Mouse (Mus musculus) myocyte (in vitro differentiated cells): Measurements from ENCODE around the gene Emc3. TPM values are rescaled to one million over a fixed set of nuclear protein-coding genes. Genes with fewer than 3 reads are reported as not detected.

ENCODE experiments used
- H3K27me3 ChIP-seq: one replicate; pipeline ENCODE4 v1.6.1; 2011; ENCODE audit not compliant: control insufficient read depth, insufficient read depth, insufficient read length
- H3K36me3 ChIP-seq: one replicate; pipeline ENCODE4 v1.6.1; 2011; ENCODE audit not compliant: control insufficient read depth, insufficient read depth
- H3K4me2 ChIP-seq: one replicate; pipeline ENCODE4 v1.6.1; 2011; ENCODE audit warnings: low read depth, control low read depth
- H3K4me3 ChIP-seq: one replicate; pipeline ENCODE4 v1.5.1; 2011; ENCODE audit warnings: mild to moderate bottlenecking, control low read depth, moderate library complexity
- H3K79me2 ChIP-seq: one replicate; pipeline ENCODE4 v1.6.1; 2011; ENCODE audit not compliant: control insufficient read depth, insufficient read depth
- H3ac ChIP-seq: one replicate; pipeline ENCODE4 v1.6.1; 2011; ENCODE audit not compliant: control insufficient read depth, insufficient read length
- CEBPB ChIP-seq: IDR thresholded peaks from 2 replicates; pipeline ENCODE4 v1.6.1; 2011; ENCODE audit warnings: mild to moderate bottlenecking, moderate library complexity; ENCODE audit not compliant: poor library complexity, insufficient read depth, severe bottlenecking
- E2F4 ChIP-seq: IDR thresholded peaks from one replicate; pipeline ENCODE4 v1.6.1; 2011; ENCODE audit warnings: mild to moderate bottlenecking, control low read depth, moderate library complexity; ENCODE audit not compliant: insufficient read depth
- MAX ChIP-seq: IDR thresholded peaks from one replicate; pipeline ENCODE4 v1.6.1; 2011; ENCODE audit warnings: low read depth, mild to moderate bottlenecking, control low read depth
- MYOD1 ChIP-seq, 3 experiments: IDR thresholded peaks; one replicate each; pipeline ENCODE4 v1.6.1; 2011; ENCODE audit warnings: control low read depth in 2 of 3, low read depth in 2 of 3, mild to moderate bottlenecking in 2 of 3, moderate library complexity in 1 of 3; ENCODE audit not compliant: insufficient read length in 2 of 3, control insufficient read depth in 1 of 3
- MYOG ChIP-seq, 3 experiments: IDR thresholded peaks; one replicate each; pipeline ENCODE4 v1.6.1; 2011; ENCODE audit warnings: control low read depth in 2 of 3, low read depth in 2 of 3, mild to moderate bottlenecking in 2 of 3; ENCODE audit not compliant: insufficient read length in 2 of 3, control insufficient read depth in 1 of 3, insufficient read depth in 1 of 3
- POLR2A ChIP-seq: IDR thresholded peaks from one replicate; pipeline ENCODE4 v1.6.1; 2011; ENCODE audit warnings: low read depth, mild to moderate bottlenecking, control low read depth, moderate library complexity; ENCODE audit not compliant: insufficient read length
- POLR2AphosphoS2 ChIP-seq: IDR thresholded peaks from one replicate; pipeline ENCODE4 v1.6.1; 2011; ENCODE audit warnings: low read depth, control low read depth; ENCODE audit not compliant: insufficient read length
- REST ChIP-seq: IDR thresholded peaks from one replicate; pipeline ENCODE4 v1.6.1; 2011; ENCODE audit warnings: mild to moderate bottlenecking, control low read depth, moderate library complexity; ENCODE audit not compliant: insufficient read depth, insufficient read length
- SRF ChIP-seq: IDR thresholded peaks from one replicate; pipeline ENCODE4 v1.6.1; 2011; ENCODE audit warnings: low read depth; ENCODE audit not compliant: control insufficient read depth, insufficient read length
- TCF12 ChIP-seq: IDR thresholded peaks from one replicate; pipeline ENCODE4 v1.6.1; 2011; ENCODE audit warnings: mild to moderate bottlenecking, control low read depth; ENCODE audit not compliant: poor library complexity, insufficient read depth, severe bottlenecking
- TCF3 ChIP-seq: IDR thresholded peaks from one replicate; pipeline ENCODE4 v1.6.1; 2011; ENCODE audit warnings: low read depth, control low read depth; ENCODE audit not compliant: insufficient read length
- USF1 ChIP-seq: IDR thresholded peaks from one replicate; pipeline ENCODE4 v1.6.1; 2011; ENCODE audit warnings: low read depth, mild to moderate bottlenecking, control low read depth, moderate library complexity
- polyA plus RNA-seq: library from polyadenylated mRNA; unstranded; fragments of >200 nt; fragmentation: generic; extraction: Trizol; gene quantifications from one replicate; pipeline ENCODE4 v1.2.1, GENCODE M21; 2012; ENCODE audit warnings: missing spikeins

Emc3 gene
- polyA plus RNA-seq, 1 experiment, result 86.5 TPM

DNA sequence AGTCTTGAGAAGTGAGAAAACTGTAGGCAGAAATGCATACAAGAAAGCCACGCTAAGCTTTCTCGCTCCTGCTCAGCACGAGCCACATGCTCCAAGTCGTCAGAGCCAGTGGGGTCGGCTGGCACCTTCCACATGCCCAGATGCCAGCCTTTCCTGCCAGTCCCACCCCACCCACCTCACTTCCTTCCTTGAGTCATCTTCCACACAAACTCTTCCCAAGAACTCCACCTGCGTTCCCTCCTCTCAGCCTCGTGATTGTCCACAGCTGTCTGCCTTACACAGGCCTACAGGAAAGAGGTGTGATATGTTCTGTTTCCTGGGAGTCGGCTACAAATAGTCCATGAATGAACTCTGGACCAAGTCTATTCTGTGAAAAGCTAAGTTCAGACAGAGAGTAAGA is 8.0 kb downstream of the Emc3 start:
- Histone ChIP-seq H3K36me3 (peaks cover 33% of the 10 kb centered on the region), H3ac (no peak overlapping the region)
- TF ChIP-seq TCF12 (no peak), MAX (no peak), MYOG (IDR thresholded peaks at IDR 0.05; ENCODE audit: control insufficient read depth in 1 of 3, insufficient read depth in 1 of 3, insufficient read length in 2 of 3, low read depth in 2 of 3) (no peak), MYOD1 (IDR thresholded peaks at IDR 0.05; ENCODE audit: control insufficient read depth in 1 of 3, insufficient read length in 2 of 3, low read depth in 2 of 3) (peak in 1 of 3 experiments; percentile 18), USF1 (no peak)

GRCm38 (mm10) chr6:113522310-113522709 is 9.1 kb downstream of the Emc3 start:
- Histone ChIP-seq H3K4me2 (no peak overlapping the region), H3ac (no peak overlapping the region), H3K27me3 (no peaks in the 10 kb centered on the region), H3K79me2 (peaks cover 23% of the 10 kb centered on the region), H3K4me3 (no peak overlapping the region), H3K36me3 (peaks cover 44% of the 10 kb centered on the region)
- TF ChIP-seq POLR2AphosphoS2 (no peak), TCF12 (no peak), POLR2A (no peak), SRF (no peak), MAX (no peak), MYOD1 (IDR thresholded peaks at IDR 0.05; ENCODE audit: control insufficient read depth in 1 of 3, insufficient read length in 2 of 3, low read depth in 2 of 3) (no peak), MYOG (IDR thresholded peaks at IDR 0.05; ENCODE audit: control insufficient read depth in 1 of 3, insufficient read depth in 1 of 3, insufficient read length in 2 of 3, low read depth in 2 of 3) (no peak), CEBPB (no peak), USF1 (no peak), REST (no peak), TCF3 (no peak), E2F4 (no peak)

More for the DNA sequence above, 8.0 kb downstream of the Emc3 start:
- Histone ChIP-seq H3K27me3 (no peaks in the 10 kb centered on the region), H3K4me2 (no peak overlapping the region), H3K79me2 (peaks cover 33% of the 10 kb centered on the region), H3K4me3 (no peak overlapping the region)

GRCm38 (mm10) chr6:113517434-113518080 is 13.9 kb downstream of the Emc3 start:
- no peak overlapping the region for H3ac ChIP-seq
- H3K36me3 ChIP-seq, result peaks cover 67% of the 10 kb centered on the region
- no peaks in the 10 kb centered on the region for H3K27me3 ChIP-seq
- TF ChIP-seq MYOG (IDR thresholded peaks at IDR 0.05; ENCODE audit: control insufficient read depth in 1 of 3, insufficient read depth in 1 of 3, insufficient read length in 2 of 3, low read depth in 2 of 3) (peak in 2 of 3 experiments; percentile 50 to 71), TCF3 (no peak), MYOD1 (IDR thresholded peaks at IDR 0.05; ENCODE audit: control insufficient read depth in 1 of 3, insufficient read length in 2 of 3, low read depth in 2 of 3) (peak in 2 of 3 experiments; percentile 64 to 82), CEBPB (no peak), SRF (no peak)
- no peaks in the 10 kb centered on the region for H3K79me2 ChIP-seq
- H3K4me3 ChIP-seq, result no peak overlapping the region
- no peak overlapping the region for H3K4me2 ChIP-seq

GRCm38 (mm10) chr6:113514600-113514999 is 16.9 kb downstream of the Emc3 start:
- Histone ChIP-seq H3ac (no peak overlapping the region), H3K79me2 (no peaks in the 10 kb centered on the region), H3K4me2 (no peak overlapping the region), H3K4me3 (no peak overlapping the region), H3K36me3 (peaks cover 57% of the 10 kb centered on the region), H3K27me3 (no peaks in the 10 kb centered on the region)
- TF ChIP-seq SRF (no peak), E2F4 (no peak), MYOG (IDR thresholded peaks at IDR 0.05; ENCODE audit: control insufficient read depth in 1 of 3, insufficient read depth in 1 of 3, insufficient read length in 2 of 3, low read depth in 2 of 3) (no peak), MYOD1 (IDR thresholded peaks at IDR 0.05; ENCODE audit: control insufficient read depth in 1 of 3, insufficient read length in 2 of 3, low read depth in 2 of 3) (no peak), TCF12 (no peak), CEBPB (no peak), REST (no peak), MAX (no peak), POLR2AphosphoS2 (no peak), POLR2A (no peak), USF1 (no peak), TCF3 (no peak)

DNA sequence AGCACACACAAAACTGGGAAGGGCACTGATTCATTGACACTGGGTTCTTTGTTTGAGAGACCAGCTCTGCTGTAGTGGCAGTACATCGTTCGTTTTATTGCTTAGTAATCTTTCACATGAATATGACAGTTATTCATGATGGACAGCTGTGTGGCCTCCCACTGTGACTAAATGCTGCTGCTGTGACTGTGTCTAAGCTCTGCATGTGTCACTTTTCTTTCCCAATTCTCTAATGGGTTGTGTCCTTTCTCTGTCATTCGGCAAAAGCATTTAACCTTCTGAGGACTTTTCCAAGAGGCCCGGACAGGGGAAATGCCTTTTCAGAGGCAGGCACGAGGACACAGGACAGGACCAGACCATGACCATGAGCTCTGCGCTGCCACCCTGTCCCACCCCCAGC is 17.5 kb downstream of the Emc3 start:
- Histone ChIP-seq H3K36me3 (peaks cover 51% of the 10 kb centered on the region), H3K79me2 (no peaks in the 10 kb centered on the region), H3K27me3 (no peaks in the 10 kb centered on the region), H3K4me3 (no peak overlapping the region), H3ac (no peak overlapping the region), H3K4me2 (no peak overlapping the region)
- TF ChIP-seq MYOG (IDR thresholded peaks at IDR 0.05; ENCODE audit: control insufficient read depth in 1 of 3, insufficient read depth in 1 of 3, insufficient read length in 2 of 3, low read depth in 2 of 3) (no peak), SRF (no peak), POLR2A (no peak), MYOD1 (IDR thresholded peaks at IDR 0.05; ENCODE audit: control insufficient read depth in 1 of 3, insufficient read length in 2 of 3, low read depth in 2 of 3) (peak in 1 of 3 experiments; percentile 60), POLR2AphosphoS2 (no peak)
